Mouse (Mus musculus) hindbrain, embryonic 16.5 days (tissue): ENCODE measurements around the gene Psrc1. TPM values are rescaled to one million over a fixed set of nuclear protein-coding genes. Genes with fewer than 3 reads are reported as not detected.

Source experiments
- ATAC-seq: fragments of 200-750 bp; cut with Nextera tagmentation; 2 replicates; pipeline ENCODE4 v1.8.0; 2017; ENCODE audit warnings: moderate TSS enrichment, moderate library complexity
- H3K27ac ChIP-seq: fragments of 300-500 bp; sonication (generic); 2 replicates; pipeline ENCODE4 v1.5.1; 2014; ENCODE audit warnings: low read depth, mild to moderate bottlenecking, control low read depth, low read length, moderate library complexity
- H3K27me3 ChIP-seq: fragments of 300-500 bp; sonication (generic); replicated peaks from 2 replicates; pipeline ENCODE4 v1.6.1; 2014; ENCODE audit warnings: low read length; ENCODE audit not compliant: control insufficient read depth, insufficient read depth
- H3K36me3 ChIP-seq: fragments of 300-500 bp; sonication (generic); 2 replicates; pipeline ENCODE4 v1.6.1; 2014; ENCODE audit warnings: mild to moderate bottlenecking, low read length, moderate library complexity, mixed read lengths; ENCODE audit not compliant: control insufficient read depth, insufficient read depth
- H3K4me1 ChIP-seq: fragments of 300-500 bp; sonication (generic); 2 replicates; pipeline ENCODE4 v1.6.1; 2014; ENCODE audit warnings: low read depth, low read length; ENCODE audit not compliant: control insufficient read depth, insufficient read depth
- H3K4me2 ChIP-seq: fragments of 300-500 bp; sonication (generic); 2 replicates; pipeline ENCODE4 v1.6.1; 2014; ENCODE audit warnings: mild to moderate bottlenecking, low read length, control low read depth, moderate library complexity
- H3K4me3 ChIP-seq: fragments of 300-500 bp; sonication (generic); 2 replicates; pipeline ENCODE4 v1.5.1; 2014; ENCODE audit warnings: mild to moderate bottlenecking, low read length, control low read depth, moderate library complexity
- H3K9ac ChIP-seq: fragments of 300-500 bp; sonication (generic); 2 replicates; pipeline ENCODE4 v1.6.1; 2014; ENCODE audit warnings: low read depth, mild to moderate bottlenecking, control low read depth, low read length, moderate library complexity
- H3K9me3 ChIP-seq: fragments of 300-500 bp; sonication (generic); 2 replicates; pipeline ENCODE4 v1.6.1; 2014; ENCODE audit warnings: mild to moderate bottlenecking, low read length, moderate library complexity; ENCODE audit not compliant: control insufficient read depth
- WGBS: fragments of 180-500 bp; shearing (Covaris S2); extraction: QIAGEN DNeasy Blood & Tissue Kit; methylation state at CpG from one replicate; pipeline ENCODE4 v1.1.7; 2014; 5-methylcytosine and 5-hydroxymethylcytosine counted together
- polyA plus RNA-seq: library from polyadenylated mRNA; unstranded; fragments of >200 nt; fragmentation: Nextera tagmentation; extraction: Ambion mirVana; gene quantifications from 2 replicates; pipeline ENCODE4 v1.2.1, GENCODE M21; 2015

Gene Psrc1
- 10.8 and 11.1 TPM in 2 replicates for polyA plus RNA-seq

GRCm38 (mm10) chr3:108383485-108384354, at the start of gene Psrc1:
Gene Psrc1, plus strand, starts transcription at chr3:108383839.
- Histone ChIP-seq H3K4me1 (peaks cover 8% of the 10 kb centered on the region; the same call in 1 of the 2 replicates), H3K9me3 (no peaks in the 10 kb centered on the region), H3K4me2 (peak within 1 kb of the TSS; percentile 68), H3K4me3 (peak within 1 kb of the TSS; percentile 73), H3K36me3 (no peaks in the 10 kb centered on the region), H3K27me3 (no peaks in the 10 kb centered on the region), H3K27ac (peak within 1 kb of the TSS; percentile 41; the same call in 1 of the 2 replicates), H3K9ac (peak within 1 kb of the TSS; percentile 68)
- peak; percentile 94 for ATAC-seq
- under 1% methylated on average over 44 of the region's 44 CpGs for WGBS

GRCm38 (mm10) chr3:108336878-108337277, 46.8 kb upstream of the Psrc1 start:
- no peaks in the 10 kb centered on the region for H3K9me3 ChIP-seq
- ATAC-seq, result no peak
- no peak overlapping the region for H3K4me3 ChIP-seq

GRCm38 (mm10) chr3:108341040-108341439, 42.6 kb upstream of the Psrc1 start:
- no peaks in the 10 kb centered on the region for H3K27me3 ChIP-seq
- no peaks in the 10 kb centered on the region for H3K9me3 ChIP-seq
- 83% methylated on average over 2 of the region's 2 CpGs for WGBS
- H3K27ac ChIP-seq, result no peak overlapping the region
- peaks cover 39% of the 10 kb centered on the region for H3K36me3 ChIP-seq
- H3K4me2 ChIP-seq, result no peak overlapping the region
- ATAC-seq, result no peak
- H3K4me1 ChIP-seq, result no peaks in the 10 kb centered on the region
- H3K4me3 ChIP-seq, result no peak overlapping the region
- H3K9ac ChIP-seq, result no peak overlapping the region

More at GRCm38 (mm10) chr3:108336878-108337277, 46.8 kb upstream of the Psrc1 start:
- Histone ChIP-seq H3K27me3 (no peaks in the 10 kb centered on the region), H3K36me3 (peaks cover 42% of the 10 kb centered on the region), H3K27ac (no peak overlapping the region), H3K4me2 (no peak overlapping the region), H3K4me1 (no peaks in the 10 kb centered on the region), H3K9ac (no peak overlapping the region)
- WGBS, result 96% methylated on average over 5 of the region's 5 CpGs

- 75% methylated on average over 7 of the region's 7 CpGs for WGBS
- no peaks in the 10 kb centered on the region for H3K27me3 ChIP-seq
- no peak for ATAC-seq
Measured at GRCm38 (mm10) chr3:108342185-108342584, 41.5 kb upstream of the Psrc1 start.

GRCm38 (mm10) chr3:108345855-108346254, 37.8 kb upstream of the Psrc1 start:
- WGBS, result 89% methylated on average over 7 of the region's 7 CpGs
- Histone ChIP-seq H3K27ac (no peak overlapping the region), H3K36me3 (peaks cover 45% of the 10 kb centered on the region), H3K9ac (no peak overlapping the region), H3K4me3 (no peak overlapping the region), H3K4me2 (no peak overlapping the region), H3K4me1 (no peaks in the 10 kb centered on the region), H3K27me3 (no peaks in the 10 kb centered on the region), H3K9me3 (no peaks in the 10 kb centered on the region)
- no peak for ATAC-seq

More at GRCm38 (mm10) chr3:108342185-108342584, 41.5 kb upstream of the Psrc1 start:
- Histone ChIP-seq H3K4me2 (no peak overlapping the region), H3K4me3 (no peak overlapping the region), H3K27ac (no peak overlapping the region), H3K9me3 (no peaks in the 10 kb centered on the region), H3K4me1 (no peaks in the 10 kb centered on the region), H3K36me3 (peaks cover 44% of the 10 kb centered on the region), H3K9ac (no peak overlapping the region)

GRCm38 (mm10) chr3:108348376-108348775, 35.3 kb upstream of the Psrc1 start:
- ATAC-seq, result no peak
- Histone ChIP-seq H3K4me3 (no peak overlapping the region), H3K4me1 (no peaks in the 10 kb centered on the region), H3K9me3 (no peaks in the 10 kb centered on the region), H3K27me3 (no peaks in the 10 kb centered on the region), H3K36me3 (peaks cover 36% of the 10 kb centered on the region), H3K9ac (no peak overlapping the region), H3K4me2 (no peak overlapping the region), H3K27ac (no peak overlapping the region)
- 83% methylated on average over 9 of the region's 9 CpGs for WGBS

- Histone ChIP-seq H3K9ac (no peak overlapping the region), H3K4me2 (no peak overlapping the region), H3K36me3 (peaks cover 42% of the 10 kb centered on the region), H3K9me3 (no peaks in the 10 kb centered on the region), H3K27ac (no peak overlapping the region), H3K4me1 (no peaks in the 10 kb centered on the region), H3K27me3 (no peaks in the 10 kb centered on the region), H3K4me3 (no peak overlapping the region)
- ATAC-seq, result no peak
- 93% methylated on average over 3 of the region's 3 CpGs for WGBS
Measured at GRCm38 (mm10) chr3:108355245-108355644, 28.4 kb upstream of the Psrc1 start.

GRCm38 (mm10) chr3:108357051-108357450, 26.6 kb upstream of the Psrc1 start:
- Histone ChIP-seq H3K36me3 (peaks cover 34% of the 10 kb centered on the region), H3K4me2 (no peak overlapping the region), H3K4me1 (no peaks in the 10 kb centered on the region), H3K27me3 (no peaks in the 10 kb centered on the region), H3K9me3 (no peaks in the 10 kb centered on the region), H3K9ac (no peak overlapping the region), H3K27ac (no peak overlapping the region), H3K4me3 (no peak overlapping the region)
- ATAC-seq, result no peak
- WGBS, result 91% methylated on average over 10 of the region's 10 CpGs

- no peak overlapping the region for H3K4me2 ChIP-seq
- H3K27ac ChIP-seq, result no peak overlapping the region
- H3K4me3 ChIP-seq, result no peak overlapping the region
- H3K36me3 ChIP-seq, result peaks cover 34% of the 10 kb centered on the region
- H3K4me1 ChIP-seq, result no peaks in the 10 kb centered on the region
- no peaks in the 10 kb centered on the region for H3K27me3 ChIP-seq
- no peak for ATAC-seq
- H3K9ac ChIP-seq, result no peak overlapping the region
- 74% methylated on average over 6 of the region's 6 CpGs for WGBS
- no peaks in the 10 kb centered on the region for H3K9me3 ChIP-seq
Measured at GRCm38 (mm10) chr3:108358445-108358844, 25.2 kb upstream of the Psrc1 start.
